Mouse (Mus musculus) hindlimb bud, embryonic 11.5 days (tissue): Measurements from ENCODE around the gene Bhmt2.

Source experiments
- DNase-seq: peaks from one replicate; pipeline ENCODE4 v3.0.0-alpha.2; 2012; ENCODE audit warnings: low read depth, low spot score; ENCODE audit errors: extremely low spot score

The Bhmt2 gene

DNA sequence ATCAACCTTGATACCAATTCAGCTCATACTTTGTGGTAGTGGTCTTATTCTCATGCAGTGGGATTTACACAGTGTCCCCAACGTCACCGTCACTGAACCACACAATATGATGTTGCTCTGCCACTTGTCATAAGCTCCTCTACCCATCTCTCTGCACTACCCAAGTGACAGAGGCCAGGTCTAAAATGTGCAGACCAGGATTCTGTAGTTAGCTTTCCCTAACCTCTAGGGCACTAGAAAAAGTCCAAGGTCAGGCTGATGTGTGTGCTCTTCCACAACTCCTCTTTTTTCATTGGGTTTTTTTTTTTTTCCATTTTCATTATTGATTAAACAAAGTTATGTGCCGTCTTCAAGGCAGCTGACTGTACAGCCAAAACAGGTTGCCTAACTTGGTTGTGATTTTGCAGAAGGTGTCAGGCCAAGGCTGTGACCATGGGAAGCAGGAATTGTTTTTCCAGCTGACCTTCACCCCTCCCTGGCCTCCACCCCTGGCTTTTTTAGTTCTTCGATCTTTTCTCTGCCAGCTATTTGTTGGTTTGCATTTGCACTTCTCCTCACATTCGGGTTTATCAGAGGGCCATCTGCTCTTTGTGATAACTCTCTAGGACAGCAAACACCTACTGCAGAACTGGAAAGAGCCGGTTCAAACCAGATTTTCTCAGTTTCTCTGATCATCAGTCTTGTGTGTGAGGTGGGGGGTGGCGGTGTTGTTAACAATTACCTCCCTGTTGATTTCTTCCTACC is 25.5 kb downstream of the Bhmt2 start:
- no peak for DNase-seq

DNA sequence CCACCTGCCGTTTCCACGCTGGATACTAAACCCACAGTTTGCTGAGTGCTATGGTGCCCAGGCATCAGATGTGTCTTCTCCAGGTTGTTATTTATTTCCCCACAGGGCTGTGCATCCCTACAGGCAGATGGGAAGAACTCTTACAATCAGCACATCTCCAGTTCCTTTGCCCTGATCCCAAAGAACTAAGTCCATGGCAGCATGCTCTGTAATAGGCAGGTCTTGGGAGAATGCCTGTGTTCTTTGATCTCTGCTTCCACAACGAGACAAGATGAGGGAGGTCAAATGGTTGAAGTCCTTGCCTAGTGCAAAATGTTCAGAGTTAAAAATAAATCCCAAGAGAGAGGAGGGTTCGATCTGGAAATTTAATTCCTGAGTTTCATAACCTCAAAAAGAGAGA is 34.5 kb downstream of the Bhmt2 start:
- no peak for DNase-seq

DNA sequence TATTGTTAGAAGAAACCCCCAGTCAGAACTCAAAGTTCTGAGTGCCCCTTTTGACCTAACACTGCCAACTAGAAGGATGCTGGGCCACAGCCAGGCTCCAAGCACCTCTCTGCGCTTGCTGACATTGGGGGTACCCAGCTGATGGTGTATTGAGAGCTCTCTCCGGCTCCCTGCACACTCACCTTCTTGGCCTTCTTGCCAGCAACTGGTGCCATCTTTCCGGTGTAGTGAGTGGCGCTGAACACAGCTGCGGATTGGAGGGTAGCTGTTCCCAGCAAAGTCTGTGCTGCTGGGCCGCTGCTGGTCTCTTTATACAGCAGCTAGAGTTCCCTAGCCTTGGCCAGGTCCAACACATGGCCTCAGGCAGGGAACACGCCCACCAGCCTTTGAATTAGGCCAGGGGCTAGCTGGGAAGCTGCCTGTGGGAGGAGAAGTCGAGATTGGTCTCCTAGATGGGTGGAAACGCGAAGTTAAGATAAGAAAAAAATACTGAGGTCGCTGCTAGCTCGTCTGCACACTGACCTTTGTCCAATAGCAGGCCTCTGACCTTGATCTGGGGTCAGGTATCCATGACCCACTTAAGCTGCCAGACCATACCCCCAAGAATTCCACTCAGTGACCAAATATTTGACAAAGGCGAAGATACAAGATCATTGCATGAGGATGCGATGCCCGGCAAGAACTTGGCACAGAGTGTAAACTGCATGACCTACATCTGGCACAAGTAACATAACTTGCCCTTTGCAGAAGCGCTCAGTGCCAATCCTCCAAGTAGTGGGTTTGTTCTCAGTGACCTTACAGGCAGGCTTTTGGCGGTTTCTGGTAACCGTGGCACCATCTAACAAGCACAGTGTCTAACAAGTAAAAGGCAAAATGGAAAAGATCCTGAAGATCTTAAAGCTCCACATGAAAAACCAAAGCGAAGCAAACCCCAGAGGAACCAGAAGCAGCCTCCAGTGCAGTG is 36.5 kb downstream of the Bhmt2 start, which contains the start of gene Bhmt:
Gene Bhmt, minus strand, starts transcription at position 680 of the 964 bp plus-strand sequence.
- DNase-seq: no peak

DNA sequence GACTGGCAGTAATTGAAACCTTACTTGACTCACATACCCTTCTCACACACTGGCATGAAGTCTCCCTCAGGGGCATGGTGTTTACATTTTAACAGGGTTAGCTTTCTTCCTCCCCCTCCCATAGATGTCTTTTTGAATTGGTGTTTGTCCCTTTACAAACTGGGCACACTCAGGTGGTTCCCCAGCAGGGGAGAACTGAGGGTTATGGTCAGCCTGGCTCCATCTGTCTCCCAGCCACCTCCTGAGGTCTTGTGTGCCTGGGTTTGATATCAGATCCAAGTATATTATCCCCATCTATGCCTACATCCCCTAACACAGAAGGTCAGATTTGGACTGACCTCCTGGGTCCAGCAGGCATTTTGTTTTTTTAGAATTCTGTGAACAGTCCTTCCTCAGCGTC is 37.5 kb downstream of the Bhmt2 start:
- no peak for DNase-seq

DNA sequence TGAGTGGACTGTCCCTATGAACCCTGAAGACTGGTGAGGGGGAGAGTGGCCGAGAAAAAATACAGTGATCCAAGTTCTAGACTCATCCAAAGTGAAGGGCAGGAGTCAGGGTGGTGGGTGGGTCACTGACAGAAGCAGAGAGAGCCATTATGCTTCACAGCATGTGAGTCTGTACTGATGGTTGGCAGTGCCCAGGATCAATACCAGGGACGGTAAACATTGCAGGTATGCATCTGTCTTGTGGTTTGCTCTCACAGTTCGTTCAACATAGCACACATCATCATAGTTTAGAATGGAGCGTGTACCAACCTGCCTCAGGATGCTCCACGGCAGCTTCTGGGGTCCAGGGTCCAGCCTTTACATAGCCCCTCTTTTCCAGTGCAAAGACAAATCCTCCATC is 41.2 kb downstream of the Bhmt2 start:
- no peak for DNase-seq

DNA sequence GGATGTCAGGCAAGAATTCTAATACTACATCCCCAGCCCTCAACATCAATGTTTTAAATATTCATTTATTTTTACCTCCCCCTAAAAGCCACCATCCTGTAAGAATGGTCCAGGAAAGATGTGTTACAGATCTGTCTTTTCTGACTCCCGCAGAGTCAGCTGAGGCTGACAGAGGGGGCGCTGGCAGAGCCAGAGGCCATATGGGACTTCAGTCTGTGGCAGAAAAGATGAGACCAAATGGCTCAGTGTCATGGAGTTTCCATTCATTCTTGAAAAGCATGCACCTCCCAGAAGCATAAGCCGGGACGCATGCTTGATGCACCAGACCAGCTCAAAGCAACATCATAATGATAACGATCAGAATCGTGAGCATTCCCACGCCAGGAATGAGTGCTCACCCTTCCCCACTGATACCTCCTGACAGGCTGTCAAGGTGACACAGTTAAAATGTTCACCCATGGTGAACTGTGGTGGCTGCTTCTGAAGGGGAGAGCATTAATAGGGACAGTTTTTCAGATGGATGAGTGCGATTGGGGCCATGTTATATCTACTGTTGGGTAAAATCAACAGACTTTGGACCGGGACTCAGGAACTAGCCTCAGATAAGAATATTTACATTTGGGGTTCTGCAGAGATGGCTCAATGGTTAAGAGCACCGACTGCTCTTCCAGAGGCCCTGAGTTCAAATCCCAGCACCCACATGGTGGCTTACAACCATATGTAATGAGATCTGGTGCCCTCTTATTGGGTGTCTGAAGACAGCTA is 43.0 kb downstream of the Bhmt2 start:
- DNase-seq: no peak

DNA sequence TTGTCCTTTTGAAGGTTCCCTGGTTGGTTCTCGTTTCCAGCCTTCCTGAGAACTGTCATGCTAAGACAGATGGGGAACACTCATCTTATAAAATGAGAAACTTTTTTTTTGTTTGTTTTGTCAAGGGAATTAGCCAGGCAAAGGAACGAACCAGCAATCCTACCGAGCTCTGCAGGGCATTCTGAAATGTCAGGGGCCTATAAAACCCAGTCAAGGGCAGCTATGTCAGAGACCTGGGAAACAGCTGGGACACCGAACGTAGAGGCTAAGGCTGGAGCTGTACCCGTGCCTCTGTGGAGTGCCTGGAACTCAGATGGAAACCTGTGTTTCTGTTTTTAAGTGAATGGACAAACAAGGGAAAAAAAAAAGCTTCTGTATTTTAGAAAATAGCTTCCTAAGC is 45.2 kb downstream of the Bhmt2 start:
- DNase-seq: no peak

DNA sequence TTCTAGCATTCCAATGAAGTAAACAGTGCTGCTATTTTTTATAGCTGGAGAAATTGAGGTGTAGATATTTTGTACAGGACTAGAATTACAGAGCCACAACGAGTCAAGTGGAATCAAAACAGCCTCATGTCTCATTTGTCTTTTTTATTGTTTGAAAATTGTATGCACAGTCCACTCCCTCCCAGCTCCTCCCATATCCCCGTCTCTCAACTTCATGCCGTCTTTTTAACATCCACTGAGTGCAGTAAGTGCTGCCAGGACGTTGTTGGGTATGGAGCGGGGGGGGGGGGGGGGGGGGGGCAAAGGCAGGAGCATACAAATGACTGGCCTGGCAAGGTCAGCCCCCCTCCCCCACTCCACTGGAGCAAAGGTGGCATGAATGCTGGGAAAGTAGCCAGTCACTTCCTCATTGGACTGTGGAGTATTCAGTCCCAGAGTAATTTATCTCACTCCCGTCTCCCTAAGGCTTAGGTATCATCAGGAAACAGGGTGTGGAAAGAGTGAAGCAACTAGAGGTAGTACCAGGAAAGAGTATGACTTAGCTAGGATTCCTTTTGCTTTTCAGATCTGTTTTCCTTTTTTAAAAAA is 59.6 kb downstream of the Bhmt2 start:
- no peak for DNase-seq

DNA sequence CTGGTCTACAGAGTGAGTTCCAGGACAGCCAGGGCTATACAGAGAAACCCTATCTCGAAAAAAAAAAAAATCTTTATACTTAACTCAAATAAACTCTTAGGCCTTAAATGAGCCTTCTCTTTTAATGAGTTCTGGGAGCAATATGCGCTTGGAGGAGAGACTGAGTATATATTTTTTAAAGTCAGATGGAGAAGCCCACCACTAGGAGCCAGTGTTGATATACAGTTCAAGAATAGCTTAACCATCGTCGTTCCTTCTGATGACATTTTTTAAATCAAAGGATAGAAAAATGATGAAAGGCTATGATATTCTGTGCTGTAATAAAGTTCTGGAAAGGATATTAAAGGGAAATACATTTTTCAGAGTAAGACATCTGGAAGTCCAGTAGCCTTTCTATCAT is 60.3 kb downstream of the Bhmt2 start:
- no peak for DNase-seq

DNA sequence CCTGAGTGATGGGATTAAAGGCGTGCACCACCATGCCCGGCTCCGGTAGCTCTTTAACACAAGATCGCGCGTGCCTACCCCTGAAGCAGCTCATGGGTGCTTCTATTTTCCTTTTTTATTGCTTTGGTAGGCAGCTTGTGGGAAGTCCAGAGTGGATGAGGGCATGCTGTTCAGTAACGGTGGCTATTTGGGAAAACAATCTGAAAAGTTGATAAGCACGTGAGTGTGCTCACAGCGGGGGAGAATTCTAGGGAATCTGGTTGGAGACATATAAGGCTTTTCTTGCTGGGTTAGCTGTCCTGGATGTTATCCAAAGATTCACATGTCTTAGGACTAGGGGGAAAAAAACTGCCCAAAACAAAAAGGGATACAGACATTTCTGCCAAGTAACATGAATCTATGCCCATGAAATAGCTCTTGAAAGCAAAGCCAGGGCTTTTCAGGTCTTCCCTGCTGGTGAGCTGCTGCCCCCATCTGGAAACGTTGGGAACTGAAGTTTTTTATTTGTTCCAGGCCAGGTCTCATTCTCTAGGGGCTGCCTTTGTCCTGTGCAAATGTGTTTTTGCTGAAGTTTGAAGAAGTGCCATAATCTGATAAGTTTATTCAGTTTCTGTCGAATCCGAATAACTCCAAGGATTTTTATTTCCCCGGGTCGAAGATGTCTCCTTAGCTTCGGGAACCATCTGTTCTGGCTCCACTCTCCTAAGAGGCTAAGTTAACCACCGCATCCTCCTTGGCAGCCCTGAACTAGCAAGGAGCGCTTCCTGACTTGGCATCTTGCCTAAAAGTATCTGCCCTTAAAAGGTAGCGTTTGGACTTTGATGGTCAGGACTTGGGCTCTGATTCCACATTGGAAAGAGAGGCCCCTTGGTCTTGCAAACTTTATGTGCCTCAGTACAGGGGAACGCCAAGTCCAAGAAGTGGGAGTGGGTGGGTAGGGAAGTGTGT is 61.2 kb downstream of the Bhmt2 start:
- peak; percentile 75 for DNase-seq

DNA sequence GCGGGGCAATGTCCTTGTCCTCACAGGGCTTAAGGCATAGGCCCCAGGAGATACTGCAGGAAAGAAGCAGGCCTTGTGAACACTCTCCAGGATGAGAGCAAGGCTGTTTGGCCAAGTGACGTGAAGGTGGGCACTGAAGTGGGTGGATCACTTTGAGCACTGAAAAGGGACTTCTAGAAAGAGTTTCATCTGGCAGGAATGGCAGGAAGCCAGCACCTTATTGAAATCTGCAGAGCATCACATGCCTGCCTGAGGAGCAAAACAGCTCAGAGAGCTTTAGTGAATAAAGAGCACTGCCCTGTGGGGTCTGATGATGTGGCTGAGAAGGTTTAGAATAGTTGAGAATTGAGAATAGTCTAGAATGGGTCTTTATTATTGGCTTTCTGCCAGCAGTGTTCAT is 65.6 kb downstream of the Bhmt2 start:
- no peak for DNase-seq

DNA sequence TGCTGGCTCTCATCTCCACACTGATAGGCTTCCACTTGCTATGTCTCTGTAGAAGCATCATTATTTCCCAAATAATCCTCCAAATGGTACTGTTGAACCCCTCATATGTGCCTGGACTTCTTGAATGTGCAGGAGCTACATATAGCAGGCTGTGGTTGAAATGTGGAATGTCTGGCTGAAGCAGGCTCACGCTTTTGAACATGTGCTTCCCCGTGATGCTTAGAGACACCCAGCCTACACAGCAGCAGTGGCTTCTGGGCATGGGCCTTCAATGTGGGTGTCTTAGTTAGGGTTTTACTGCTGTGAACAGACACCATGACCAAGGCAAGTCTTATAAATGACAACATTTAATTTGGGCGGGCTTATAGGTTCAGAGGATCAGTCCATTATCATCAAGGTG is 66.4 kb downstream of the Bhmt2 start:
- no peak for DNase-seq

DNA sequence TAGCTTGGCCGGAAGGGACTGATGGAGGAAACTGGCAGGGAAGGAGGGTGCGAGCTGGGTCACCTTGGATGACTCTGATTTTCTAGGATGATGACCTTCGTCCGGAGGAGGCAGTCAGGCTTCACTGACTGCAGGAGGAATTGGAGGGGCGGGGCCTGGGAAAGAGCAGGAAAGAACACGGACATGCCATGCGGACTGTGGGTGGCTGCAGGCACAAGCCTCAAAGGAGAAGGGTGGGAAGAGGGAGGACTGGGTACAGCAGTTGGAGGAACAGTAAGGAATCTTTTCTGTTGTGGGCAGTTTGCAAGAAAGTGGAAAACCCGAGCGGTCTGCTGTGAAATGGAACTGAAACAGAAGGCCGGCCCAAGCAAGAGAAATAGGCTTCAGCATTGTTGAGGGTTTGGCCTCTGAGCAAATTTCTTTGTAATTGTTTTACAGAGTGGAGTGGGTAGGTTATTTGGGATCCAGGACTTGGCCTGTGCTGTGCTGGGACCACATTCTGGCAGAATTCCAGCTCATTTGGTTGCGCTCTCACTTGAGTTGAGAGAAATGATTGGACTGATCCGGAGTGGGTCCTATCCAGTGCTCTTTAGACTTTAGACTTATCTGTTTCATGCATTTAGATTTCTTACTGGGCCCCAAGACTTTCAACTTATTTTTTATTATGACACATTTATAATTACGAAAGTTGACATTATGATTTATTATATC is 67.1 kb downstream of the Bhmt2 start:
- no peak for DNase-seq
